Mouse (Mus musculus) urinary bladder, postnatal 10 days (tissue): ENCODE results near the gene Hic1.

Experiments used
- DNase-seq: peaks from one replicate; pipeline ENCODE4 v3.0.0; 2022; ENCODE audit warnings: low spot score

Gene Hic1

GRCm38 (mm10) chr11:75169405-75170080, at the start of gene Hic1:
Hic1 (minus strand) TSS chr11:75169519.
- DNase-seq = no peak

GRCm38 (mm10) chr11:75214081-75214950, 45.0 kb upstream of the Hic1 start:
- DNase-seq = no peak

GRCm38 (mm10) chr11:75213372-75214080, 44.2 kb upstream of the Hic1 start:
- DNase-seq = no peak

- DNase-seq = no peak
Measured at GRCm38 (mm10) chr11:75212876-75213275, 43.6 kb upstream of the Hic1 start.

- DNase-seq = no peak
Measured at GRCm38 (mm10) chr11:75212031-75212667, 42.8 kb upstream of the Hic1 start.

- no peak for DNase-seq
Measured at GRCm38 (mm10) chr11:75210755-75211154, 41.4 kb upstream of the Hic1 start.

- DNase-seq = no peak
Measured at GRCm38 (mm10) chr11:75210093-75210492, 40.8 kb upstream of the Hic1 start.

- no peak for DNase-seq
Measured at GRCm38 (mm10) chr11:75209363-75209762, 40.0 kb upstream of the Hic1 start.

- no peak for DNase-seq
Measured at GRCm38 (mm10) chr11:75206347-75206746, 37.0 kb upstream of the Hic1 start.

- DNase-seq = no peak
Measured at GRCm38 (mm10) chr11:75204472-75204871, 35.2 kb upstream of the Hic1 start.

GRCm38 (mm10) chr11:75203926-75204325, 34.6 kb upstream of the Hic1 start:
- DNase-seq = no peak

- DNase-seq = no peak
Measured at GRCm38 (mm10) chr11:75201721-75202120, 32.4 kb upstream of the Hic1 start.

- no peak for DNase-seq
Measured at GRCm38 (mm10) chr11:75200935-75201334, 31.6 kb upstream of the Hic1 start.

GRCm38 (mm10) chr11:75199951-75200350, 30.6 kb upstream of the Hic1 start:
- DNase-seq = no peak

GRCm38 (mm10) chr11:75198792-75199191, 29.5 kb upstream of the Hic1 start:
- DNase-seq = no peak

GRCm38 (mm10) chr11:75197956-75198355, 28.6 kb upstream of the Hic1 start:
- no peak for DNase-seq

- no peak for DNase-seq
Measured at GRCm38 (mm10) chr11:75196131-75196530, 26.8 kb upstream of the Hic1 start.

GRCm38 (mm10) chr11:75194850-75195461, 25.6 kb upstream of the Hic1 start:
- DNase-seq = no peak

- DNase-seq = no peak
Measured at GRCm38 (mm10) chr11:75194121-75194849, 25.0 kb upstream of the Hic1 start.

GRCm38 (mm10) chr11:75193256-75194071, 24.1 kb upstream of the Hic1 start, which contains the start of gene Rtn4rl1:
Rtn4rl1 (plus strand) TSS chr11:75193783.
- peak; percentile 46 for DNase-seq
